Mouse (Mus musculus): ENCODE measurements around the gene Myo5c. TPM values are rescaled to one million over a fixed set of nuclear protein-coding genes. Genes with fewer than 3 reads are reported as not detected.
A peak's percentile ranks its signal among the peaks of the same experiment; 100 is the strongest.
"Not testable (repeated sequence)": the region's sequence is repeated elsewhere in the genome, so short reads cannot be mapped to it uniquely, and the experiment has no call there.

The Myo5c gene
- polyA plus RNA-seq, 1 experiment from 2014 or later, result 1.1 TPM

DNA sequence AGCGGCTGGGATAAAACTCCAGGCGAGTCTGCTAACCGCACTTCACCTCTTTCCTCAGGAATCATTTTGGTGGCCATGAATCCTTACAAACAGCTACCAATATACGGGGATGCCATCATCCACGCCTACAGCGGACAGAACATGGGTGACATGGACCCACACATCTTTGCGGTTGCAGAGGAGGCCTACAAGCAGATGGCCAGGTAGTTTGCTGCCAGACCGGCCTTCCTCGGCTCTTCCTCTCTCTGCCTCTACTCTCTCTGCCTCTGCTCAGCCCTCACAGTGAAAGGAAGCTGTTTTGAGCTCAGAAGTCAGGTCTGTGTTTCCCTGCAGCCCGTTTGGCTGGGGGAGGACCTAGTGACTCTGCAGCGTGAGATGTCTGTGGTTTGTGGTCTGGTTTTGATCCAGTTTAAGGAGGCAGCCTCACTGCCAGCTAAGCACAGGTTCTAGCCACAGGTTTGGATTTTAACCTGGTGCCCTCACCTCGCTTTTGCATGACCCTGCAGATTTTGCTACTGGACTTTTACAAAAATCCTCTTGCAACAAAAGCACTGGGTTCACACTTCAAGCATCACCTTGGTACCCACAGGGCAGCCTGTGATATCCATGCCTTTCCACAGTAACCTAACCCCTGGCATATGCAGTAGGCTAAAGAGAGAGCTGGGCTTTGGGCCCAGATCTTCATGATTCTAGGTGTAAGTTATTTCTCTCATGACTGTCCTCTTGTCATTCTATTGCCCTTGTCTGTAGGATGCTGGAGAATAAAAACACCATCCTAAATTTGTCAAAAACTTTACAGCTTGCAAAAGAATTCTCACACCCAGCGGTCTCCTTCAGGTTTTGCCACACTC is 14.5 kb downstream of the Myo5c start:
- Histone ChIP-seq H3K36me3 (no peaks in the 10 kb centered on the region), H3K9me3 (no peaks in the 10 kb centered on the region), H3K27ac (no peak overlapping the region), H3K9ac (no peak overlapping the region), H3K27me3 (no peaks in the 10 kb centered on the region), H3K4me3 (no peak overlapping the region), H3K4me1 (peaks cover 9% of the 10 kb centered on the region), H3K4me2 (replicated peaks) (no peak overlapping the region)
- ATAC-seq (ENCODE audit: insufficient number of reproducible peaks, insufficient read depth, low FRiP score, low TSS enrichment), result no peak
- 82% methylated on average over 13 of the region's 13 CpGs for WGBS

GRCm38 (mm10) chr9:75247870-75248269 is 16.1 kb downstream of the Myo5c start:
- Histone ChIP-seq H3K4me3 (no peak overlapping the region), H3K4me1 (peaks cover 9% of the 10 kb centered on the region), H3K9me3 (no peaks in the 10 kb centered on the region), H3K27ac (no peak overlapping the region), H3K9ac (no peak overlapping the region), H3K4me2 (replicated peaks) (no peak overlapping the region), H3K36me3 (no peaks in the 10 kb centered on the region), H3K27me3 (no peaks in the 10 kb centered on the region)
- ATAC-seq (ENCODE audit: insufficient number of reproducible peaks, insufficient read depth, low FRiP score, low TSS enrichment), result no peak
- 92% methylated on average over 6 of the region's 6 CpGs for WGBS

DNA sequence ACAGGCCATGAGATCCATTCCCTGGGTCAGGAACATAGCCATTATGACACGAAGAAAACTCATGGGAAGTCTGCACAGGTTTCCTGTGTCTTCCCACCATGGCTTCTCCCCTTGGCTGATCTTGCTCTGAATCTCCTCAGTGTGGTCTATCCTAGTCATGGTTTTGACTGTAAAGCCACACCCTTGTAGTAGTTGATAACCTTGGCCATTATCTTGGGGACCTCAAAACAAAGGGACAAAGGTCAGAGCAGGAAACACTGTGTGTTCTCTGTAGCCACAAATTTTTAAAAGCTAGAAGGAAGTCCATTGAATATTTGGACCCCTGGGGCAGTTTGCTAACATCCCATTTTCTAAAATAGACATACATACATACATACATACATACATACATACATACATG is 16.5 kb downstream of the Myo5c start:
- Histone ChIP-seq H3K9me3 (no peaks in the 10 kb centered on the region), H3K4me2 (replicated peaks) (no peak overlapping the region), H3K4me3 (no peak overlapping the region), H3K27ac (no peak overlapping the region), H3K9ac (no peak overlapping the region; the same call in 1 of the 2 replicates), H3K27me3 (no peaks in the 10 kb centered on the region), H3K4me1 (peaks cover 7% of the 10 kb centered on the region), H3K36me3 (no peaks in the 10 kb centered on the region)
- no peak for ATAC-seq (ENCODE audit: insufficient number of reproducible peaks, insufficient read depth, low FRiP score, low TSS enrichment)
- 72% methylated on average over 1 of the region's 1 CpGs for WGBS

- Histone ChIP-seq H3K9me3 (no peaks in the 10 kb centered on the region), H3K4me3 (no peak overlapping the region), H3K36me3 (no peaks in the 10 kb centered on the region), H3K4me2 (replicated peaks) (no peak overlapping the region), H3K4me1 (peaks cover 2% of the 10 kb centered on the region), H3K27me3 (no peaks in the 10 kb centered on the region), H3K9ac (peak overlapping the region; percentile 30; the same call in 1 of the 2 replicates), H3K27ac (no peak overlapping the region)
- ATAC-seq (ENCODE audit: insufficient number of reproducible peaks, insufficient read depth, low FRiP score, low TSS enrichment), result no peak
Measured at GRCm38 (mm10) chr9:75248874-75249273, 17.1 kb downstream of the Myo5c start.

- H3K27me3 ChIP-seq; ATAC-seq (ENCODE audit: insufficient number of reproducible peaks, insufficient read depth, low FRiP score, low TSS enrichment); H3K4me3 ChIP-seq; H3K36me3 ChIP-seq; H3K9ac ChIP-seq; H3K4me2 ChIP-seq (replicated peaks); H3K9me3 ChIP-seq; H3K27ac ChIP-seq; H3K4me1 ChIP-seq: not testable (repeated sequence)
- WGBS, result 70% methylated on average over 6 of the region's 6 CpGs
Measured at GRCm38 (mm10) chr9:75253158-75253557, 21.3 kb downstream of the Myo5c start.

DNA sequence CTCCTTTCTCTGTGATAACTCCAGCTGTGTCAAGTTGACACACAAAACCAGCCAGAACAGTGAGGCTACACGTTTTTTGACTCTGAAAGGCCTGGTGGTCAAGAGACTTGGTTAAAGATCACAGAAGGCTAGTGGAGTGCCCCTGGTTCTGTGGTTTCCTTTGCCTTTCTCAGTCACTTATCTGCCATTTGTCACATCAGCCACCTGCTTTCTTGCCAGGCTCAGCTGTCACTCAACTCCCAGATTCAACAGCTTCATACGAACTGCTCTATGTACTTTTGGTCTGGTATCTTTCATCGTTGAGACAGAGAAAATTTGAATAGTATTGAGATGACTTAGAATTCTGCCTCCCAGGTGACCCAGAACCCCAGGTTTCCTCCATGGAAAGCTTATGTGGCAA is 21.9 kb downstream of the Myo5c start:
- H3K9ac ChIP-seq, result no peak overlapping the region
- no peak for ATAC-seq (ENCODE audit: insufficient number of reproducible peaks, insufficient read depth, low FRiP score, low TSS enrichment)
- no peak overlapping the region for H3K4me3 ChIP-seq
- WGBS, result 45% methylated on average over 3 of the region's 3 CpGs
- no peak overlapping the region for H3K4me2 ChIP-seq (replicated peaks)
- no peaks in the 10 kb centered on the region for H3K27me3 ChIP-seq
- no peaks in the 10 kb centered on the region for H3K9me3 ChIP-seq
- no peak overlapping the region for H3K27ac ChIP-seq
- no peaks in the 10 kb centered on the region for H3K36me3 ChIP-seq
- no peaks in the 10 kb centered on the region; the same call in 1 of the 2 replicates for H3K4me1 ChIP-seq

DNA sequence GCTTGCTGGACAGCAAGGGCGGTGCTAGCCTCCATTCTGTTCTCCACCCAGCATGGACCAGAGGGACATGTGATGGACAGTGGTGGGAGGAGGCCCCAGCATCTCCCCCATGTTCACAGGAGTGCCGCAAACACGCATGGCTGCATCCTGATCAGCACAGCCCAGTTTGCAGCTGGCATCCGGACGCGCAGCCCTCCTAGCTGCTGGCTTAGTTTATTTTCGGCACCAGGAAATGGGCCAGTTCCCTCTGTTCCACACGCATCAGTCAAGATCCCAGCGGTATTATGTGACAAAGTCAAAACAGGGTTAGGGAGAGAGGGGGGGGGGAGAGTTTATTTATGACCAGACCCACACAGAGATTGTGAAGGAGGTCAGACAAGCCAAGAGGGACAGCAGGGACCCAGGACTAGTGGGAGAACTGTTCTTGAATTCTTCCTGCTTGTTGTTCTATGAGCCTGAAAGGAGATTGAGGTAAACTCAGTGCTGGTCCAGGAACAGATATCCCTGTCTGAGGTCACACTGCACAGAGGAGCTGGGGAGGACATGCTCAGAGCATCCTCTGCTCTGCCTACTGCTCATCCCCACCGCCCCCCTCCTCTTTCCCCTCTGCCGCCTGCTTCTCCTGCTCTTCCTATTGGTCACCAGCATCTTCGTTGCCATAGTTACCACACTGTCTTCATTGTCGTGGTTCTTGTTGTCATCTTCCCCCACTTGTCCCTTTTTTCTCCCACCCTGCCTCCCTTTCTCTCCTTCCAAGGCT is 22.6 kb downstream of the Myo5c start:
- H3K9ac ChIP-seq, result no peak overlapping the region
- WGBS, result 65% methylated on average over 13 of the region's 13 CpGs
- H3K36me3 ChIP-seq, result no peaks in the 10 kb centered on the region
- H3K27ac ChIP-seq, result no peak overlapping the region
- no peak overlapping the region for H3K4me3 ChIP-seq
- no peak for ATAC-seq (ENCODE audit: insufficient number of reproducible peaks, insufficient read depth, low FRiP score, low TSS enrichment)
- H3K9me3 ChIP-seq, result no peaks in the 10 kb centered on the region
- no peak overlapping the region for H3K4me2 ChIP-seq (replicated peaks)
- H3K4me1 ChIP-seq, result no peaks in the 10 kb centered on the region; the same call in 1 of the 2 replicates
- no peaks in the 10 kb centered on the region for H3K27me3 ChIP-seq

DNA sequence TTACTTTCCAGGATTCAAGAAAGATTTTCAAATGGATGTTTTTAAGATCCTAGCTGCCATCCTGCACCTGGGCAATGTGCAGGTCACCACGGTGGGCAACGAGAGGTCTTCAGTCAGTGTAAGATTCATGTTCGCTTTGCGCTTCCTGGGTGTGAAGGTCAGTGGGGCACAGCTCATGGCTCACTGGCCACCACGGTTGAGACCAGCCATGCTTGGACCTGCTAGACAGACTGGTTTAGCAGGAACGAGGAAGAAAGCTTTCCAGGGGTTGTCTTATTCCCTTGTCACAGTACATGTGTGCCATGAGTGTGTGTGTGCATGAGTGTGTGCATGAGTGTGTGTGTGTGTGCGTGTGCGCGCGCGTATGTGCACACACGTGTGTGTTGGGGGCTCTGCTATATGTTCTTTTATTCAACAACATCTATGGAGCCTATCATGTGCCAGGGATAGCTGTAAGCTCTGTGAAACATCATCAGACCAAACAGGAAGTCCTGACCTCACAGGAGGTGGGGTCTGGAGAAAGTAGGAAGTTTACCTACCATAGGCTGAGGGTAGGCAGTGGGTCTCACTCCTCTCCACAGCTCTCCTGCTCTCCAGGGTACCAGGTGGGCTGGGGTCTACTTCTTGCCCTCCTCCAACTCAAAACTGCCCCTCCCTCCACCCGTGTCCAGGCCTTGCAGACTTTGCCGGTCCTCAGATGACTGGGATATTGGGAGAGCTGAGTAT is 24.2 kb downstream of the Myo5c start:
- Histone ChIP-seq H3K27me3 (no peaks in the 10 kb centered on the region), H3K4me1 (no peaks in the 10 kb centered on the region; the same call in none of the 2 replicates), H3K4me2 (replicated peaks) (no peak overlapping the region), H3K27ac (no peak overlapping the region), H3K9me3 (no peaks in the 10 kb centered on the region), H3K9ac (no peak overlapping the region), H3K4me3 (no peak overlapping the region), H3K36me3 (no peaks in the 10 kb centered on the region)
- ATAC-seq (ENCODE audit: insufficient number of reproducible peaks, insufficient read depth, low FRiP score, low TSS enrichment), result no peak
- 87% methylated on average over 14 of the region's 14 CpGs for WGBS

- ATAC-seq (ENCODE audit: insufficient number of reproducible peaks, insufficient read depth, low FRiP score, low TSS enrichment), result no peak
- Histone ChIP-seq H3K9ac (no peak overlapping the region), H3K4me3 (no peak overlapping the region), H3K27me3 (no peaks in the 10 kb centered on the region), H3K9me3 (no peaks in the 10 kb centered on the region), H3K36me3 (no peaks in the 10 kb centered on the region), H3K27ac (no peak overlapping the region), H3K4me2 (replicated peaks) (no peak overlapping the region), H3K4me1 (peaks cover 1% of the 10 kb centered on the region)
- 71% methylated on average over 4 of the region's 4 CpGs for WGBS
Measured at GRCm38 (mm10) chr9:75258792-75259191, 27.0 kb downstream of the Myo5c start.

- Histone ChIP-seq H3K4me1 (peaks cover 7% of the 10 kb centered on the region), H3K27me3 (no peaks in the 10 kb centered on the region), H3K4me2 (replicated peaks) (no peak overlapping the region), H3K4me3 (no peak overlapping the region), H3K9me3 (no peaks in the 10 kb centered on the region), H3K36me3 (no peaks in the 10 kb centered on the region), H3K27ac (no peak overlapping the region), H3K9ac (no peak overlapping the region)
- ATAC-seq (ENCODE audit: insufficient number of reproducible peaks, insufficient read depth, low FRiP score, low TSS enrichment), result no peak
- 87% methylated on average over 4 of the region's 4 CpGs for WGBS
Measured at GRCm38 (mm10) chr9:75259656-75260055, 27.8 kb downstream of the Myo5c start.

DNA sequence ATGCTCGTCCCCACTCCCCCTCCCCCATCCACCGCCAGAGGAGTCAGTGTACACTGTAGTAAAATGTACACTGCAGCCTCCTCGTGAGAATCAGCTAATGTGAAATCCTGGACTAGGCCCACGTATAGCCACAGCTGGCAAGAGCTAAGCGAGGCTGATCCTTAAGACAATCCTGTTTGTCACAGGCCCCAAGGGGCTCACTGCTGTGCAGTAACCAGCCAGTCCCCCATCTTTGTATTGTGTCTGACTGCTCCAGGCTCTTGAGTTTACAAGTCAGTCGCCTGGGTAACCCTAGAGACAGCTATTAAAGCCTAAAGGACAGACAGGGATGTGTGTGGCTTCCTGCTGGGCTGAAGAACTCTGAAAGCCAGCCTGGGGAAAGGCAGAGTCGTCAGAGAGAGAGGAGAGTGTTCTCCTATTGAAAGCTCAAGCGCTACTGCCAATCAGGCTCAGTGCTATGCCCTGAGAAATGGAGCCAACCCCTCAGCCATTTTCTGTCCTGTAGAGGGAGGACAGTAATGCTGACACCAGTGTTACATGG is 29.6 kb downstream of the Myo5c start:
- Histone ChIP-seq H3K9me3 (no peaks in the 10 kb centered on the region), H3K27ac (no peak overlapping the region), H3K4me2 (replicated peaks) (no peak overlapping the region), H3K27me3 (no peaks in the 10 kb centered on the region), H3K4me1 (peaks cover 7% of the 10 kb centered on the region; the same call in 1 of the 2 replicates), H3K36me3 (no peaks in the 10 kb centered on the region), H3K4me3 (no peak overlapping the region), H3K9ac (no peak overlapping the region)
- no peak for ATAC-seq (ENCODE audit: insufficient number of reproducible peaks, insufficient read depth, low FRiP score, low TSS enrichment)
- WGBS, result 7% methylated on average over 8 of the region's 8 CpGs

Measured in embryonic facial prominence, embryonic 12.5 days (tissue).